Mouse (Mus musculus): ENCODE results near the gene Pmfbp1.
A peak's percentile ranks its signal among the peaks of the same experiment; 100 is the strongest.

Gene Pmfbp1

DNA sequence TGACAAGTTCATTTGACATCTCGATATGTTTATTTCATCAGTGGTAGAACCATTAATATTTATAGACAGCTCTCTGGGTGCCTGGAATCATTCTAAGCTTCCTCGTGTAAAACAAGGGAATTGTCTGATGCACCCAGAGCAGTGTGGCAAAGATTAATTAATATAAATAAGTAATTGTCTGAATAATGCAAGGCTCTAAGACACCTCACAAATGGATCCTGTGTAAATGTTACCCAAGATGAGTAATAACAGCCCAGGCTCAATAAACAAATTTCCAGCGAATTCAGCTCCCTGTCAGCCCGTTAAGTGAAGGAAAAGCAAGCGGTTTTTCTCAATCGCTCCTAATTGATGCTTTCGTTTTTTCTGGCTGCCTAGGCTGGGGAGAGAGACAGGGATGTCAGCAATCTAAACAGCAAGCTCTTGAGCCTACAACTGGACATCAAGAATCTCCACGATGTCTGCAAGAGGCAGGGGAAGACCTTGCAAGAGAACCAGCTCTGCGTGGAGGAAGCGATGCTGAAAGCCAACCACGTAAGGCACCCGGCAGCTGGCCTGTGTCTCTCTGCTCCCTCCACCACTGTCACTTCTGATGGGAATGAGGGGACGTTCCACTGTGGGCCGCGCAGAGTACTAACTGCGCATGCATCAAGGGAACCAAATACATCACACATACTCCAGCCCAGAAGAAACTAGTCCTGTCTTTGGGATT lies 5.3 kb downstream of the Pmfbp1 start:
- DNase-seq (ENCODE audit: low spot score in 2 of 2), result no peak

DNA sequence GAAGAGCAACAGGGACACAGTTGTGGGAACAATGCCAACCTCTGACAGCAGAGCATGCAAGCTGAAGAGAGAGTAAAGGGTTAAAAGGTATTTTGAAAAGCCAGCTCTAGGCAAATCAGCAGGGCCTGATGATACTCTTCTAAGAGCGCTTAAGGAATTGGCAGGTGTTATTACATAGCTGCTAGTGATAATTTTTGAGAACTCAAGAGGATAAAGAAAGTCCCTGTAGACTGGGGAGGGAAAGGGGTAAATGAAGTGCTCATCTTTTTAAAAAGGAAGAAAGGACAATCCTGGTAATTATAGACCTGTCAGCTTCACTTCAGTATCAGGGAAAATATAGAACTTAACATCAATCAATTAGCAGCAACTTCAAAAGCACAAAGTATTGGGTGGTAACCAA lies 9.7 kb downstream of the Pmfbp1 start:
- no peak for DNase-seq (ENCODE audit: low spot score in 2 of 2)

DNA sequence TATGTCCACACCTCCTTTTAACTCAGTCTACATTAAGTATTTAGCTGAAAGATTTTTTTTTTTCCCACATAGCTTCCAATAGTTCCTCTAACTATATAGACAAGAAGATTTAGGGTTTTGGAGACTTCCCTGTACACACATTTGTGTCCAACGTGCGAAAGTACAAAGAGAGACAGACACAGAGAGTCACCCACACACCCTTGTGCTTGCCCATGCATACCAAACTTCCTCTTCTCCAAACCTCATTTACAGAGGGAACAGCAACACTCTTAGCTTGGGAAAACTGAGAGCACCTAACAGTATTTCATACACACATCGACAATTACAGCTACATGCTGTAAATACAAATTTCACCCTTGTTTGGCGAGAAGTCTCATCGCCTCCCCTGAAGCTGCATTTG lies 11.7 kb downstream of the Pmfbp1 start:
- no peak for DNase-seq (ENCODE audit: low spot score in 2 of 2)

DNA sequence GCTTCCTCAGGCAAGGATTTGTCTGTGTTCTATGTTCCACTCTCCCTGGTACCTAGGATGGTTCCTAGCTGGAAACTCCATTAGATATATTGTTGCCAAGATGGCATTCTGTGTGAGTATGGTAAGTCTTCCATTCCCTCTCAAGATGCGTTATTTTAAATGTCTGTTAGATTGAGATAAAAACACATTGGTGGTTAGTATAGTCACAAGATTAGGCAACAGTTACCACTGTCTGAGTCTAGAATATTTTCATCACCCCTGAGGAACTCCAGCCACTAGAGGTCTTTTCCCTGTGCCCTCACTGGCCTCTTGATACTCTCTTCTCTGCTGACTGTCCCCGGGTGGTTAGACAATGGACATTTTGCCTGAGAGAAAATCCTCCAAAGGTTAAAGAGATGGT lies 30.2 kb downstream of the Pmfbp1 start:
- DNase-seq (ENCODE audit: low spot score in 2 of 2), result no peak

DNA sequence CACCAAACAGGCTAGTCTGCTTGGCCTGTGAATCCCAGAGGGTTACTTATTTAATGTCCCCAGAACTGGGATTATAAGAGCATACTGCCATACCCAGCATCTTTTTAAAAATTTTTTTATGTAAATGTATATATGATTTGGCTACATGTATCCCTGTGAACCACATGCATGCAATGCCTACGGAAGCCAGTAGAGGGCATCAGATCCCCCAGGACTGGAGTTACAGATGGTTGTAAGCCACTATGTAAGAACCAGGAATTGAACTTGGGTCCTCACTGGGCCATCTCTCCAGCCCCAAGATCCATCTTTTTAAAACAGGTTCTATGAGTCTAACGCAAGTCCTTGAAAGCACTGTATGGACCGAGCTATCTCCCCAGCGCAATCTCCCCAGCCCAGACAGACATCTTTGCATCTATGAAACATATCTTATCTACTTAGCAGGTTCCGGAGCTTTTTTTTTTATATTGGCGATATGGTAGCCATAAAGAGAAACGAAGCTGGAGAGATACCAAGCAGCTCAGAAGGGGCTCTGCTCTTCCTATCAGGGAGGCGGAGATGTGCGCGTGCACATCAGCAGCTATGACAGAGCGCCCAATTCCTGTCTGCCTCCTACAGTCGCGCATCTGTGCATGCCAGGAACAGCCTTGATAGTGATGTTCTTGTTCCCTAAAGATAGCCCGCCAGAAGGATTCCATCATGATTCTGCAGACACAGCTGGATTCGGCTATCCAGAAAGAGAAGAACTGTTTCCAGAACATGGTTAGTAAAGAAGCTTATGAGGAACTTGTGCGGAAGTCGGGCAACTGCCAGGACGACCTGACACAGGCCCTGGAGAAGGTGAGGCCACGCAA lies 41.5 kb downstream of the Pmfbp1 start:
- DNase-seq (ENCODE audit: low spot score in 2 of 2), result peak in 1 of 2 experiments; percentile 44

DNA sequence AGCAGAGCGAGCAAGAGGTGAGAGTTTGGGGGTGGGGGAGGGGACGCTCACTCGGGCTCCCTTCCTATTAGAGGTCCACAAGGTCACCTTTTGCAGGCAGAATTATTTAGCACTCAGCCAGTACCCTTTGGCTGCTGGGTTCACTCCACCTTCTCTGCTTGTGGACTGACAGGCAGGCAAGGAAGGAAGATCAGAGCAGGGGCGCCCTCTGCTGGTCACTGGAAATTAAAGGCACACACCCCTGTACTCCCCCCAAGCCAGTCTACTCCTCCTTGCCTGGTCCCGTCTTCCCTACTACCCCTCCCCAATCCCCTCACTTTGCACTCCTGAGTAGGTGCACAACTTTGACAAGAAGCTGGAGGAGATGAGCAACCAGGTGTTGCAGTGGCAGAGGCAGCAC lies 42.9 kb downstream of the Pmfbp1 start:
- DNase-seq (ENCODE audit: low spot score in 2 of 2), result peak; percentile 64 to 82

DNA sequence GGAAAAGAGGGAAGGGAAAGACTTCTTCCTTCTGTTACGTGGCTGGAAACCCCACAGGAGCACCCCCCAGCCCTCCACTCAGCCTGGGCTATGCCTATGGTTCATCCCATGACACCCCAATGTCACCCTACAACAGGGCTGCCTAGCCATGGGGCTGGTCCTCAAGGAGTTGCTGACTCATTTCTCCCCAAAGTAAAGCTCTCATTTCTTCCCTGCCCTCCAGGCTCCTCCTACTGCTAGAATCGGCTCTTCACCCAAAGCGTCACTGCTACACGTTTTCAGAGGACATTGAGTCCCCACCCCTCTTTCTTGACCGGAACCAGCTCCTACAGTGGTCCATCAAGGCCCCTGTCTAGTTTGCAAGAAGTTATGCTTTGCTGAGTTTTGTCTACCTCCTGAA lies 48.3 kb downstream of the Pmfbp1 start:
- DNase-seq (ENCODE audit: low spot score in 2 of 2), result no peak

DNA sequence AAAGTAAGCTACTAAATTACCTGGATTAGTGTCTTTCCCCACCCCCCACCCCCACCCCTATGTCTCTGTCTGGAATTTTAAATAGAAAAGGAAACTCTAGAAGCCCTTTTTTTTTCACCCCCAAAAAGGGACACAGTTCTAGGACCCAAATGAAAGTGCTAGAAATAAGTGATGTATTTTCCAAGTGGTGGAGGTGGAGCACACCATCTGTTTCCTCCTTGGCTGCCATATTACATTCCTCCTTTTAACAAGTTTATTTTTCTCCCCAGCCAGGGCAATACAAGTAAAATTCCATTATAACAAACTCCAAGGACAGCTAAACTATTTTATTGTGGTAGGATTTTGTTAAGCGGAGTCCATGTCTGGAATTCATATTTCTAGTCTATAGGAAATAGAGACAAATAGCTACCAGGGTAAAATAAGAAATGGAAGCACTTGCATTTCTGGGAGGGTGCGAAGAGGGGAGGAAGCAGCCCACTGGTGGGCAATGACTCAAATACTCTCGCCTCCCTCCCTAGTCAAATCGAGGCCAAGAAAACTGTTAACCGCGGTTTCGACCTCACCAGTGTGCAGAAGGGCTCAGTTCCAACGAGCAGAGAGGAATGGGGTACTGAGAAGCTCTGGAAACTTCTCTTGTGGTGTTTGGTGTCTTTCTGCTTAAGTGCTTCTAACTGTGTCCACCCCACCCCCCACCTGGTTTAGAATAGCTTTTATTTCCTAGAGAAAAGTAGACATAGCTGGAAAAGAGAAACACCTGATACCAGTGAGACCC lies 49.1 kb downstream of the Pmfbp1 start:
- no peak for DNase-seq (ENCODE audit: low spot score in 2 of 2)

DNA sequence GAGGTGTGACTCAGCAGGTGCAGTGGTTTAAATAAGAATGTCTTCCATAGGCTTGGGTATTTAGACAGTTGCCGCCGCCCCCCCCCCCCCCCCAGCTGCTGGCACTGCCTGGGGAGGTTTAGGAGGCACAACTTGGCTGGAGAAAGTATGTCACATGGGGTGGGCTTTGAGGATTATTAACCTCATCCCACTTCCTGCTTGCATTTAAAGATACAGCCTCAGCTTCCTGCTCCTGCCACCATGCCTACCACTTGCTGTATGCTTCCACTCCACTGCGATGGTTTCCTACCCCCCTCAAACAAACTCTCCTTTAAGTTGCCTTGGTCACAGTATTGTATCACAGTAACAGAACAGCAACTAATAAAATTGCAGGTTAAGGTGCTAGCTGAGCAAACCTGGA lies 50.2 kb downstream of the Pmfbp1 start:
- DNase-seq (ENCODE audit: low spot score in 2 of 2), result no peak

DNA sequence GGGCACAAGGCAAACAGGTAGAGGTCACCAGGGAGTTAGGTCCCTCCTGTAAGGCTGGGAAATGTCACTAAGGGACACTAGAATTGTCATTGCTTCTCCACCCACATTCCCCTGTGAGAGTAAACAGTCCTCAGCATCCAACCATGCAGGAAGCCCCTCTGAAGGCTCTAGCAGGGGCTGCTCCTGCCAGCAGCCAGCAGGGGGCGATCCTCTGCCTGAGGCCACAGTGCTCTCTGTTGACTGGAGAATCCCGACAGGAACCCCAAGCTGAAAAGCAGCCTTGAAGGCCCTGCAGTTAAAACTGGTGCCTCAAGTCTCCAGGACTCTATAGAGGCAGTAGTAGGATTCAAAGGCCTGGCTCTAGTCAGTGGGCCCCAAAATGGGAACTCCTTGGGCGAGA lies 57.8 kb downstream of the Pmfbp1 start:
- DNase-seq (ENCODE audit: low spot score in 2 of 2), result peak in 1 of 2 experiments; percentile 14

DNA sequence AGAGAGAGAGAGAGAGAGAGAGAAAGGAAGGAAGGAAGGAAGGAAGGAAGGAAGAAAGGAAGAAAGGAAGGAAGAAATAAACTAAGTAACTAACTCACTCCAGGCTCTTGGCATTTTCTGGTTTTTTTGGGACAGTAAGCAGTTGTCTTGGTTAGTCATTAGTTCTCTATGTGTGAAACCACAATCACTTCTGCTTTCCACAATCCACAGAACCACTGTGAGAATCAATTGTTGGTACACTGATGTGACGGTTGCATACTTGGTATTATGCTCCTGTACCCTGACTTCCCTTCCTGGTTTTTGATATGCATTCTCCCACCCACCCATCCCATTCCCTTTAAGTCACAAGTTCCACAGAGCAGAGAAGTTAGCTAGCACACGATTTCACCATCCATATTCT lies 70.1 kb downstream of the Pmfbp1 start:
- no peak for DNase-seq (ENCODE audit: low spot score in 2 of 2)

DNA sequence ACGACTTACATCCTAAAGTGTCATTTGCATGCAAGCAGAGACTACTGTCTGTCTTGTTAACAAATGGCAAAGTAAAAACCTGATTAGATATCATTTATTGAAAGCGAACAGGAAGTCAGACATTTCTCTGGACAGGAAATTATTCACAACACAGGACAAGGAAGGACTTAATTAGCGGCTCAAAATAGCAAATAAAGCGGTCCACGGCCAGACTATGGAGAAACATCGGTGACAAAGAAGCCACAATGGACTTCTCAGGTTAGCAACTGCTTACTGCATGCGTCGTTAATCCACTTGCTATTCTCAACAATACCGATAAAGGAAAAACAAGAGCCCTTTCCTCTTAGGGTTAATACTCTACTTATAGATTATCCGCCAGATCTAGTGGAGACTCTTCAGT lies 70.9 kb downstream of the Pmfbp1 start:
- DNase-seq (ENCODE audit: low spot score in 2 of 2), result no peak

DNA sequence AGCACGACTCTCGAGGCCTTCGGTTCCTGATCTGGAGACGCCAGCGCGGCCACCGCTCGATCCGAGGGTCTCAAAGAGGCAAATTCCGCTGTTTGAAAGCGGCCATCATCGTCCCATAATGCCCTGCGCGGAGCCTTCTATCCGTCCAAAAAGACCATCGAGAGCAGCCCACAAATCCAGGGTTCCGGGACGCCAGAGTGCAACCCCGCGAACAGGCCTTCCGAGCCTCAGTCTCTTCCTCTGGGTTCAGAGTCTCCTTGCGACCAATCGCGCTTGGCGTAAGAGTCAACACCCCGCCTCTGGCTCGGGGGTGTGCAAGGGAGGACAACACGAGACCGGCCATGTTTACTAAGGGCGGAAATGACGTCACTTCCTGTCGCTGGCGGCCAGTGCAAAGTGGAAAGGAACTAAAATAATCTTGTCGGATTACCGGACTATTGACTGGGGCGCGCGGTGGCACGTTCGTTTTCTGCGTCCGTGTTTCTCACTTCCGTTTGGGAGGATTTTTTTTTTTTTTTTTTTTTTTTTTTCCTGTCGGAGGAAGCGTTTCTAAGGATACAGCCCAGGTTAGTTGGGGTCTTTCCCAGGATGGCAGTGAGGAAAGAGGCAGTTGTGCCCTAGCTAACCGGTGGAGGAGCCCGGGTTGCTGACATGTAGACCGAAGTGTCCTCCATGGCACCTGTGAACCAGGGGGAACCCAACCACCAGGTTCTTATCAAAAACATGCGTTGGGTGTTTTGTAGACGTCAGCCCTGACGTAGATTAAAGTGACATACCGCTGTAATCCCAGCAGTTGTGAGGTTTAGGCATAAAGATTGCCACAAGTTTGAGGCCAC lies 71.9 kb downstream of the Pmfbp1 start, which contains the start of the genes Dhx38 and Txnl4b:
Gene Dhx38 (minus strand): TSS at position 364 of the 836 bp plus-strand sequence.
Gene Txnl4b (plus strand): TSS at position 395 of the 836 bp plus-strand sequence.
- DNase-seq (ENCODE audit: low spot score in 2 of 2), result peak; percentile 95 to 97

DNA sequence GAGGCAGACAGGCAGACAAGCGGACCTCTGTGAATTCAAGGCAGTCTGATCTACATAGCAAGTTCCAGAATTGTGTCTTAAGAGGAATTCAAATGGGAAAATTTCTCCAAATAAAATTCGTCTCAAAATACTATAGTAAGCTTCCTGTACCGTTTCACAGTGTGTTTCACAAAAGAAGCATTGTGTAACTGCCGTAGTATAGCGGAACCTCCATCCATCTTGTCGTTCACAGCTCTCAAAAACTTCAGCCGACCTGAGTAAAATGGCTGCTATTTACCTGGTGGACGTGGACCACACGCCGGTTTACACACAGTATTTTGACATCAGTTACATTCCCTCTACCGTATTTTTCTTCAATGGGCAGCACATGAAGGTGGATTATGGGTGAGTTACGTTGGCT lies 77.3 kb downstream of the Pmfbp1 start:
- DNase-seq (ENCODE audit: low spot score in 2 of 2), result no peak

DNA sequence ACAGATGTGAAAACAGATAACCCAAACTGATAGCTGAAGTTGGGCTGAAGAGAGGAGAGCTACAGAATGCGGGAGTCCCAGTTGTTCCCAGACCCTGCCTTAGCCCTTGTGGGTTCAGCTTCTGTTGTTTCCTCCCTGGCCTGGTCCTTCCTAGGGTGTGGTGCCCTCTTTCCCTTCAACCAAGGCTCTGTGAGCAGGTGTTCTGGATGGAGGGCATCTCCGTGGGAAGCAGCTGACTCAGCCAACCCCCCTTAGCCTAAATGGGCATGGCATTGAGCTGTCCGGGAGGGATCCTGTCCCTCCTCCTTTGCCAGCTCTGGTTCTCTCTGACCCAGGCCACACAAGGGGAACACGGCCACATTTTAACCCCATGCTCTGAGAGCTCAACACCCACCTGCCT lies 82.5 kb downstream of the Pmfbp1 start:
- no peak for DNase-seq (ENCODE audit: low spot score in 2 of 2)

DNA sequence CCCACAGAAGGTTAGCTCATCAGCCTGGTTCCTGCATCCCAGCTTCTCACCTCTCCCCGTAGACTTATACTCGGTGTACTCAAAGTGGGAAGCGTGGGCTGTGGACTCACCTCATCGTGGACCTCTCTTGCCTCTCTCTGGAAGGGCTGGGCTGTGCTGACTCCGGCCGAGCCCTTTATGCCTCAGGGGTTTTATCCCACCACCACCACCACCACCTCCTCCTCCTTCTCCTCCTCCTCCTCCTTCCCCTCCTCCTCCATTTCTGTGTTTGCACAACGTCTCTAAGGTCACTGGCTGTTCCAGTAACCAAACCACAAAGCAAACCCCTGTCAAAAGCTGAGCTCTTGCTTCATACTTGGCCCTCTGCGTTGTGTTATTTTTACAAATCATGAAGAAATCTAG lies 85.1 kb downstream of the Pmfbp1 start, which contains the start of gene Hp:
Gene Hp (minus strand): TSS at position 273 of the 402 bp plus-strand sequence.
- DNase-seq (ENCODE audit: low spot score in 2 of 2), result no peak

DNA sequence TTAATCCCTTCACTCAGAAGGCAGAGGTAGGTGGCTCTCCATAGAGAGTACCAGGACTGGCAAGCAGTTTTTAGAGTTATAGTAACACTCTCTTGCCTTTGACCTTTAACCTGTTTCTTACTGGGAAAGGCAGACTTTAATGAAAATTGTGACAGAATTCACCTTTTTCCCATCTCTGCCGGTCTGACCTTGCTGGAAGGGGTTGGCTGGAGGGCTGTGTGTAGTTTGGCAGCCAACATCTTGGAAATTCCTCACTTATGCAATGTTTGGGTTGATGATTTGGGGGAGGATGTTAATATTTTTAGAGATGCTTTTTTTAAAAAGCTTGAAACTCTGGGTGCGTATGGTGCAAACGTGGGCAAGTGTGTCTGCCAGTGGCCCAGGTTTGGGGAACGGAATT lies 90.5 kb downstream of the Pmfbp1 start:
- DNase-seq (ENCODE audit: low spot score in 2 of 2), result no peak

DNA sequence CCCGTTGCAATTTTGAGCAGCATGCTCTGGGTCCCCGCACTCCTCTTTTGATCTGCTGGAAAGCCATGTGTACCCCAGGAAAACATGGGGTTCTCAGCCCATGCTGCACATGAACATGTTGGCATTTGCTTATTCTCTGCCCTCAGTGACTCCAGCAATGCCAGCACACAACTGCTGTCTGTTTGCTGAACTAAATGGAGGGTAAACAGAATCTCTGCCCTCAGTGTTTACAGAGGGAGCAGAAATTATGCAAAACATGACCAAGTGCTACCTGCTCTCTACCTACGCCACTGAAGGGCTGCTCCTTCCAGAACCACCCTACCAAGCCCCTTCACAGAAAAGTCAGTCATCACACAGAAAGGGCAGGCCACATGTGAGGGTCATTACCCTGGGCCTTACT lies 91.0 kb downstream of the Pmfbp1 start:
- no peak for DNase-seq (ENCODE audit: low spot score in 2 of 2)

DNA sequence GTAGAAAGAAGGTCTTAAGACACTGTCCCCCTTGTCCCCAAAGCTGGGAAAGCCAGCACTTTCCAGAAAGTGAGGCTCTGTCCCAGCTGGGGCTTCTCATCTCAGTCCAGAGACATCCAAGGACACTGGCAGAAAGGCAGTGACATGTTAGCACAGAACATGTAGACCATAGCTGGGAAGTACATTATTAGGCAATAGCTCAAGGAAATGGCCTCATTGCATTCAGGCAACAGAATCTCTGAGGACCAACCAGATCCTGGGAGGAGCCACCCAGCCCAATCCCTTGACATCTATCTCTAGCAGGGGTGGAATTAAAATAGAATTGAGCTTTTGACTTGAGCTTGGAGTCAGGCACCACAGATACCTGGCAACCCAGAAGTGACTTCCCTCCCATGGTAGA lies 91.8 kb downstream of the Pmfbp1 start:
- no peak for DNase-seq (ENCODE audit: low spot score in 2 of 2)

DNA sequence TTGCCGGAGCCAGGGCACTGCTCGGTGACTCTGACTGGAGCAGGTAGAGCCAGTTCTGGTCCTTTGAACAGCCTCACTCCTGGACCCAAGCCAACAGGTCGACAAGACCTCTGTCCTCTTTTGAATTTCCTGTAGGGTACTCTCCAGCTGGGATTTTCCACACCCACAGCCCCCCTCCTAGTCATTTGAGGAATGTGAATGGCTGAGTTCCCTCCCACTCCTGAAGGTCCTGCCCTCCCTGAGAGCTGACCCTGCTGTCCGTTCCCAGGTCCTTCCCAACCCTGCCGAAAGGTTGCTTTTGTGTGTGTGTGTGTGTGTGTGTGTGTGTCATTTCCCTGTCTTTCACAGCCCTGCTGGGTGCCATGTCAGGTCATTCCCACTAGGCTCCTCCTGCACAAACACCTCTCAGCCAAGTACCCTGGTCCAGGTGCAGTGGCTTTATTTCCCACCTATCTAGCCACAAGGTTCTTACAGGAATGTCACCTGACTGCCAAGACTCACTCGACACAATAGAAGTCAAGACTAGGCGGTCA lies 93.2 kb downstream of the Pmfbp1 start:
- no peak for DNase-seq (ENCODE audit: low spot score in 2 of 2)

DNA sequence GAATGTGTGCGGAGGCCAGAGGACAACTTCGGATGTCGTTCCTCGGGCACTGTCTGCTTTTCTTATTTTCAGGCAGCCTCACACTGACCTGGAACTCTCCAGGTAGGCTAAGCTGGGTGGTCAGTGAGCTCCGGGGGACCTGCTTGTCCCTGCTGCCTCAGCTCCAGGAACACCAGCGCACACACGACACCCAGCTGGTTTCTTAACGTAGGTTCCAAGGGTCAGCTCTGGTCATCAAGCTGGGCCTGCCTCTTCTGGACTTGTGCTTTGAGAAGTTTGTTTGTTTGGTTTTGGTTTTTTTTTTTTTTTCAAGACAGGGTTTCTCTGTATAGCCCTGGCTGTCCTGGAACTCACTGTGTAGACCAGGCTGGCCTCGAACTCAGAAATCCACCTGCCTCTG lies 97.1 kb downstream of the Pmfbp1 start:
- no peak for DNase-seq (ENCODE audit: low spot score in 2 of 2)
